Mouse (Mus musculus) layer of hippocampus, postnatal 25 days (tissue): ENCODE measurements around the gene Arr3. TPM values are rescaled to one million over a fixed set of nuclear protein-coding genes. Genes with fewer than 3 reads are reported as not detected.

ENCODE experiments used
- DNase-seq, 2 experiments: peaks; one replicate each; pipeline ENCODE4 v3.0.0; 2022; ENCODE audit warnings: mixed read lengths in 2 of 2, low spot score in 1 of 2; ENCODE audit errors: extremely low spot score in 1 of 2
- total RNA-seq, 2 experiments: library from RNA; stranded (reverse); gene quantifications; 2 replicates each; pipeline ENCODE4 v1.2.3; 2021

Arr3 gene
- under 1 TPM in 1 of 2 experiments, not detected in 1; 0.27 TPM for total RNA-seq

- no peak for DNase-seq
Observed at GRCm38 (mm10) chrX:100605314-100605713, at the start of gene Arr3. Gene Arr3 (plus strand): TSS chrX:100605497.

- DNase-seq, result no peak
Observed at GRCm38 (mm10) chrX:100556026-100556425, 49.3 kb upstream of the Arr3 start.

- DNase-seq, result no peak
Observed at GRCm38 (mm10) chrX:100565696-100566095, 39.6 kb upstream of the Arr3 start.

GRCm38 (mm10) chrX:100571951-100572350 is 33.3 kb upstream of the Arr3 start, which contains the start of gene Awat1:
Gene Awat1 (plus strand): TSS chrX:100572251.
- no peak for DNase-seq

DNA sequence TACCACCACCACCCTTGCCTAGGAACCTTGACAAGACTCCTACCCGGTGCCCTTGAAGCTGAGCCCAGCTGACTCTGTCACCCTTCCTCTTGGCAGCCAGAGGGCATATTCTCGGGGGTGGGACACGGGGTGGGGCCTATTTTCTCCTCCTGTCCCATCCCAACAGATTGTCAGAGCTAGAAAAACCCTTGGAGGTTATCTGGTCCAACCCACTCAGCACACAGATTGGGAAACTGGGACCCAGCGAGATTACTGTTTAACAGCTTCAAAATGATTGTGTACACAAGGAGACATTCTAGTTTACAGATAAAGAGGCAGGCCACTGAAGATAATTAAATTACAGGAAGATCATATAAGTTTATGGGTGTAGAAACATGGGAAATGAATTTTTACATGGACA is 10.5 kb upstream of the Arr3 start, which contains the start of gene P2ry4:
P2ry4 (minus strand) TSS at position 79 of the 400 bp plus-strand sequence.
- no peak for DNase-seq

DNA sequence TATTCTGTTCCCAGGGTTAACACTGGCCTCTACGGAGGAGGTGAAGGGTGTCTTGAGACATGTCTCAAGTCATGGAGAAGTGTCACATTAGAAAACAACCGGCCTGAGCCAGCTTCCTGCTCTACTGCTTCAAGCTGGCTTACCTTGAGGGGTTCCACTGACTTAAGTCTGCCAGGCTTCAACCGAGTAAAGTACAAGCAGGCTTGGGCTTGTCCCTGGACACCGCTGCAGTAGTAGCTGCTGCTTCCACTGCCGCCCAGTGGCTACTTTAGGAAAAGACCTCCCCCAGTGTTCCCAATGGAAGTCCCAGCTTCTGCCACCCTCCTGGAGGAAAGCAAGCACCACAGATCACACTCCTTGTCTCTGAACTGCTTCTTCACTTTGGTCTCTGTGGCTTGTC is 7.9 kb upstream of the Arr3 start:
- peak in 1 of 2 experiments; percentile 24 for DNase-seq

DNA sequence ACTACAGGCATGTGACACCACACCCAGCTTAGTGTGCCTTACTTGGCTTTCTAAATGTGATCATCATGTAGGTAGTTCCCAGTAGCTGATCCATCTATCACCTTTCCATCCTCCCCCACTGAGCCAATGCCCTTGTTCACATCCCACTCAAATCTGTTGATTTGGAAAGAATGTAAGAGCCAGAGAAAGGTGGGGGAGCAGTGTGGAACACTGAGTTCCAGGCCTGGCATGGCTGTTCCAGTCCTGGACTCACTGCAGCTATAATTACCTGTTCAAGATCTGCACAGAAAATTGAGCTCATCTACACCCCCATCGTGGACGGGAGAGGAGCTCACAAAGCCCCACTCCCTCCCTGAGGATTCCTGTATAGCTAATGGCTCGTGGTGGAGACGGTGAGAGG is 5.5 kb upstream of the Arr3 start:
- no peak for DNase-seq

DNA sequence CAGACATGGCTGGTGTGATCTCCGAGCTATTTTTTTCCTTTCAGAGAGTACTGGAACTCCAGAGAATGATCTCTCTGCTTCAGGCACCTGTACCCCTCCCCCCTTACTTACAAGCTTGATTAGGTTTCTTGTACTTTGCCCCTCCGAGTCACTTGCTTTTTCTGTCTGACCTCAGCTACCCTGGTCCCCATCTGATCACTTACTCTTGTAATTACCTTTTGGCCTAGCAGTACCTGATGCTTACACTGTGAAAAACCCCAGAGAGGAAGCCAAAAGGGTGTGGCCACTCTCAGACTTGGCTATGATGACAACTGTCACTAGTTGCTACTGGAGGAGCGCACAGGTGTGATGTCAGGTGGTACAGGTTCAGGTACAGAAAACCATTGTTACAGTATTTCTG is 13.2 kb downstream of the Arr3 start:
- no peak for DNase-seq

- DNase-seq, result no peak
Observed at GRCm38 (mm10) chrX:100621366-100621765, 16.1 kb downstream of the Arr3 start.

DNA sequence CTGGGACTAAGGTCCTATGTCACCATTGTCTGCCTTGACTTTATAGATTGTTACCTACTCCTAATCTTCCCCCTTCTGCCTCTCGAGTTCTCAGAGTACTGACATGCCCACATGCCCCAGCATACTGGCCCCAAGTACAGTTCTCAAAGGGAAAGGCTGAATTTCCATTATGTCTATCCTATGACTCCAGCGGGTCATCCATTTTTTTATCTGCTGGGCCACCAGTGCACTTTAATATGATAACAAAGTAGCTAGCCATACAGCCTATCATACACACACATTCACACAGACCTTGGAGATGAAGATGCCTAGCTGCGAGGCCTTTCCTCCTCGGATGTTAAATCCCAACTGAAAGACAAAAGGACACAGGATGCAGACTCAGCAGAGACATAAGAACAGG is 18.9 kb downstream of the Arr3 start:
- no peak for DNase-seq

DNA sequence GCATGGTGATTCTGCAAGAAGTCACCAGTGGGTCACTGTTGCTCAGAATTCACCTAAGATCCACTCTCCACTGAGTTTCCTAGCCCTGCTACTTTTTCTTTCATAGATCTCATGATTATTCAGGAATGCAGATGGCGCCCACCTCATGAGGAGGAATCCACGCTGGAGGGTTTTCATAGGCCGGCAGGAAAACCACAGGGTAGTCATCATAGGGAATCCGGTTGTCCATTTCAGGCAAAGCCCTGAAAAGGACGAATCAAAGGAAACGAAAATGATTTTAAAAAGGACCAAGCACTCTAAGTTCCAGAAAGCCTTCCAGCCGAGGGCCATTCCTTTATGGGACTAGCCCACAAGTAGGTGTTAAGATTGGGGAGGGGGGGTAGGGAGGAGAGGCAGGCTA is 19.8 kb downstream of the Arr3 start:
- DNase-seq, result no peak

DNA sequence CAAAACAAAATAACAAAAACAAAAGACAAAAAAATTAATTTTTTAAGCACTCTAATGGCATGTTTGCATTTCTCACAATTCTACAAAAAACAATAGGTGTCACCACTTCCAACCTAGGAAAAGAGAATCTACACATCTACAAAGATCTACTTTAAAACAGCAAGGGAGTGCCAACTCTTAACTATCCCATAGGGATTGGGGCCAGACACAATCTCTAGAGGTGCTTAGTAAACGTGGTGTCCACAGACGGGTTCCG is 20.2 kb downstream of the Arr3 start, which contains the start of gene Kif4:
Kif4 (plus strand) TSS at position 192 of the 256 bp plus-strand sequence.
- DNase-seq, result no peak

- DNase-seq, result peak; percentile 43 to 64
Observed at GRCm38 (mm10) chrX:100625802-100626793, 20.8 kb downstream of the Arr3 start, which contains the start of gene Pdzd11. Gene Pdzd11 (minus strand): TSS chrX:100626568.

- no peak for DNase-seq
Observed at GRCm38 (mm10) chrX:100629076-100629475, 23.8 kb downstream of the Arr3 start.

GRCm38 (mm10) chrX:100638477-100638876 is 33.2 kb downstream of the Arr3 start:
- no peak for DNase-seq

- DNase-seq, result no peak
Observed at GRCm38 (mm10) chrX:100652848-100653247, 47.6 kb downstream of the Arr3 start.

DNA sequence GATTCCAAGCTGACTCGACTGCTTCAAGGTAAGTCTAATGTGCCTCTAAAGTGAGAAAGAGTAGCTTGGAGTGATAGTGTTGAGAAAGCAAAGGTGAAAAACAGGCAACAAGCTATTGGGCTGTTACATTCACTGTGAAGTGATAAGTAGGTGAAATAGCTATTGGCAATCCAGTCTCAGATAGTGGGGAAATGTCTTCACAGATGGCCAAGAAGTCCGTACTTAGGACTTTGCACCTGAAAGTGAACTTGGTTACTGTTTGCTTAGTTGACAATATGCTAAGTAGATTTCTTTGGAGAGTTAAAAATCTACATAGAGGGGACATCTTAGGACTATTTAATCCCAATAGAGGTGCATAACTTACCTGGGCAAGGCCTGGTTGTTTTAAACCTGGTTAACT is 59.5 kb downstream of the Arr3 start:
- no peak for DNase-seq

Other genes with a start within 250 kb of the Arr3 start
- not detected for gene Otud6a, start 176.5 kb upstream of the Arr3 start, total RNA-seq
- gene Awat2, start 162.8 kb upstream of the Arr3 start, total RNA-seq, result under 1 TPM in 1 of 2 experiments, not detected in 1; 0.21 TPM
- gene Igbp1, start 111.2 kb upstream of the Arr3 start, total RNA-seq, result 10 to 100 TPM; 34.3 to 34.5 TPM
- gene Dgat2l6, start 80.7 kb upstream of the Arr3 start, total RNA-seq, result under 1 TPM; 0.07 to 0.31 TPM
- not detected for gene Awat1, start 33.2 kb upstream of the Arr3 start, total RNA-seq
- gene P2ry4, start 10.6 kb upstream of the Arr3 start, total RNA-seq, result under 1 TPM in 1 of 2 experiments, not detected in 1; 0.05 TPM
- under 1 TPM; 0.61 to 0.86 TPM for gene Kif4, start 20.2 kb downstream of the Arr3 start, total RNA-seq
- gene Pdzd11, start 21.1 kb downstream of the Arr3 start, total RNA-seq, result 10 to 100 TPM; 43.1 to 45.7 TPM
- 10 to 100 TPM; 13.0 to 14.4 TPM for gene Gdpd2, start 124.4 kb downstream of the Arr3 start, total RNA-seq
- gene Dlg3, start 162.2 kb downstream of the Arr3 start, total RNA-seq, result 100 to 1,000 TPM; 156 to 162 TPM